Mouse (Mus musculus) midbrain, embryonic 14.5 days (tissue): ENCODE data around the gene Igsf8. TPM values are rescaled to one million over a fixed set of nuclear protein-coding genes. Genes with fewer than 3 reads are reported as not detected.

Experiments
- ATAC-seq: fragments of 200-750 bp; cut with Nextera tagmentation; 2 replicates; pipeline ENCODE4 v1.8.0; 2017; ENCODE audit warnings: moderate number of reproducible peaks, moderate library complexity; ENCODE audit not compliant: low FRiP score, low TSS enrichment
- DNase-seq: peaks from one replicate; pipeline ENCODE4 v3.0.0-alpha.2; 2015
- H3K27ac ChIP-seq: fragments of 300-500 bp; sonication (generic); replicated peaks from 2 replicates; pipeline ENCODE4 v1.5.1; 2014; ENCODE audit warnings: mild to moderate bottlenecking, low read depth, low read length, moderate library complexity
- H3K27me3 ChIP-seq: fragments of 300-500 bp; sonication (generic); 2 replicates; pipeline ENCODE4 v1.6.1; 2014; ENCODE audit warnings: low read length, control low read depth, mixed read lengths; ENCODE audit not compliant: control insufficient read depth, insufficient read depth
- H3K36me3 ChIP-seq: fragments of 300-500 bp; sonication (generic); 2 replicates; pipeline ENCODE4 v1.6.1; 2014; ENCODE audit warnings: low read length, control low read depth; ENCODE audit not compliant: control insufficient read depth, insufficient read depth
- H3K4me1 ChIP-seq: fragments of 300-500 bp; sonication (generic); 2 replicates; pipeline ENCODE4 v1.6.1; 2014; ENCODE audit warnings: mild to moderate bottlenecking, antibody characterized with exemption, low read length, control low read depth; ENCODE audit not compliant: control insufficient read depth, insufficient read depth
- H3K4me2 ChIP-seq: fragments of 300-500 bp; sonication (generic); 2 replicates; pipeline ENCODE4 v1.6.1; 2014; ENCODE audit warnings: mild to moderate bottlenecking, low read length, moderate library complexity
- H3K4me3 ChIP-seq: fragments of 300-500 bp; sonication (generic); replicated peaks from 2 replicates; pipeline ENCODE4 v1.5.1; 2014; ENCODE audit warnings: low read depth, low read length
- H3K9ac ChIP-seq: fragments of 300-500 bp; sonication (generic); replicated peaks from 2 replicates; pipeline ENCODE4 v1.6.1; 2014; ENCODE audit warnings: mild to moderate bottlenecking, low read length, moderate library complexity
- H3K9me3 ChIP-seq: fragments of 300-500 bp; sonication (generic); 2 replicates; pipeline ENCODE4 v1.6.1; 2016; ENCODE audit warnings: low read length, control low read depth, mixed read lengths; ENCODE audit not compliant: control insufficient read depth
- WGBS: fragments of 180-500 bp; shearing (Covaris S2); extraction: QIAGEN DNeasy Blood & Tissue Kit; methylation state at CpG from one replicate; pipeline ENCODE4 v1.1.7; 2014; 5-methylcytosine and 5-hydroxymethylcytosine counted together
- polyA plus RNA-seq: library from polyadenylated mRNA; unstranded; fragments of >200 nt; fragmentation: Nextera tagmentation; extraction: Ambion mirVana; gene quantifications from 2 replicates; pipeline ENCODE4 v1.2.1, GENCODE M21; 2014

Gene Igsf8
- polyA plus RNA-seq, 1 experiment from 2014 or later: 61.0 TPM

DNA sequence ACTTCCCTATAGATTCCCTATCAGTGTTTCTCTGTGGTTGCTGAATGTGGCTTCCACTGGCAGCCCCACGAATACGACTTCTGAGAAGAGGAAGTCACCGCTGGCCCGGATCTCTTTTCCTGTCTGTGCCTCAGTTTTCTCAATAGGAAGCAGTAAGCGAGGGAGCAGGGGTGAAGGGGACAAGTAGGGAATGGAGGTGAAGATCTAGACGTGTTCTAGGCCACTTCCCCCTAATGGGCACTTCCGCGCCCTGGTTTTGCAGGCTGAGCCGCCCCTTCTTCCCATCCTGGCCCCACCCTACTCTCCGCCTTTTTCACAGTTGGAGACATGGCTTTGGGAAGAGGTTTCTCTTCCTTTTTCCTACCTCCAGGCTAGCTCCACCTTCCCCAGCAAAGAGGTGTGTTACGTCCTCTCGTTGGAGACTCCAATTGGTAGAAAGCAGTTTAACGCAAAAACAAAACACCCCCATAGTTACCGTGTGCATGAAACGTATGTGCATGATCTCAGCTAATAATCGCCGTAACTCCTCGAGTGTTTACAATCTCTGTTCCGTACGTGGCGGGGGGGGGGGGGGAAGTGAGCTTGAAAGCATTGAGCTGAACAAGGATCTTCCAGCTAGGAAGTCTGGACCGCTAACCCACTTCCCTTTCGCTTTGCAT, 49.9 kb downstream of the Igsf8 start:
- WGBS: 12% methylated on average over 23 of the region's 23 CpGs
- Histone ChIP-seq H3K4me3 (peak overlapping the region; percentile 59), H3K4me1 (peaks cover 32% of the 10 kb centered on the region), H3K27me3 (no peaks in the 10 kb centered on the region), H3K27ac (0 out of 2 replicates have a peak overlapping the region, but pooled peaks have one; percentile 66), H3K9ac (no peak overlapping the region; the same call in 1 of the 2 replicates), H3K4me2 (peak overlapping the region; percentile 76), H3K36me3 (no peaks in the 10 kb centered on the region), H3K9me3 (no peaks in the 10 kb centered on the region)
- DNase-seq (peak; percentile 59), ATAC-seq (no peak)

DNA sequence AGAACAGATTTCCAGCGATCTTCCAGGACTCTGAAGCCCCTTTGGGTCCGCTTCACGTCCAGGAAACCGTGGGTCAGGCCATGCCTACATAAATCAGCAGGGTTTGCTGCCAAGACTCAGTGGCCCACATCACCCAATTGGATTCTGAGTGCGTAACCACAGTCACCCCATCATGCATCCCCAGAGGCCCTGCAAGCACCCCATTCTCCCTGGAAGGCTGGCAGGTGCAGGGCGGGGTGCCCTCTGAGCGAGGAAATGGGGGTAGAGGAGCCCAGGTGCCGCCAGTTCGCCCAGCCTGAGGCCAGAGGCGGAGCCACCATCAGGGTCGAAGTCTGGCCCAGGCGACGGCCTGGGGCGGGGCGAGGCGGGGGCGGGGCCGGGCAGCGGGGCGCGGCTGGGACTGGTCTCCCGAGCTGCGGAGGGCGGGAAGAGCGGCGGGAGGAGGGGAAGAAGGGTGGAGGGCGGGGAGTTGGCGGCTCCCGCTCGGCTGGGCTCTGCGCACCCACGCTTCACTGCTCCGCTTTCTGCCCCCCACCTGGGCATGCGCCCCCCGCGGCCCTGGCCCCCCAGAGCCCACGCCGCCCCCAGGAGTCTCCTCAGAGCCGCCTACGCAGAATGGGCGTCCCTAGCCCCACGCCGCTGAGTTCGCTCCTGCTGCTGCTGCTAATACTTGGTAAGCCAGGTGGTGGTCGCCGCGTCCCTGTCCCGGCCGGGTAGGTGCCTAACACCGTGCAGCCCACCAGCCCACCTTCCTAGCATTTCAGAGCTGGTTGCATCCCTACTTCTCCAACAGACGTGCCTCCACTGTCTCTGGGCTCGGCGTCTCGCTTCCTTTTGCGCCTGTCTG, 50.7 kb downstream of the Igsf8 start:
- Histone ChIP-seq H3K4me1 (peaks cover 32% of the 10 kb centered on the region), H3K4me2 (peak overlapping the region; percentile 76), H3K27me3 (no peaks in the 10 kb centered on the region), H3K27ac (peak overlapping the region; percentile 66; the same call in 1 of the 2 replicates), H3K36me3 (no peaks in the 10 kb centered on the region), H3K4me3 (peak overlapping the region; percentile 59), H3K9me3 (no peaks in the 10 kb centered on the region), H3K9ac (peak overlapping the region; percentile 59)
- DNase-seq: peak; percentile 86
- WGBS: under 1% methylated on average over 49 of the region's 55 CpGs
- peak; percentile 65 for ATAC-seq

DNA sequence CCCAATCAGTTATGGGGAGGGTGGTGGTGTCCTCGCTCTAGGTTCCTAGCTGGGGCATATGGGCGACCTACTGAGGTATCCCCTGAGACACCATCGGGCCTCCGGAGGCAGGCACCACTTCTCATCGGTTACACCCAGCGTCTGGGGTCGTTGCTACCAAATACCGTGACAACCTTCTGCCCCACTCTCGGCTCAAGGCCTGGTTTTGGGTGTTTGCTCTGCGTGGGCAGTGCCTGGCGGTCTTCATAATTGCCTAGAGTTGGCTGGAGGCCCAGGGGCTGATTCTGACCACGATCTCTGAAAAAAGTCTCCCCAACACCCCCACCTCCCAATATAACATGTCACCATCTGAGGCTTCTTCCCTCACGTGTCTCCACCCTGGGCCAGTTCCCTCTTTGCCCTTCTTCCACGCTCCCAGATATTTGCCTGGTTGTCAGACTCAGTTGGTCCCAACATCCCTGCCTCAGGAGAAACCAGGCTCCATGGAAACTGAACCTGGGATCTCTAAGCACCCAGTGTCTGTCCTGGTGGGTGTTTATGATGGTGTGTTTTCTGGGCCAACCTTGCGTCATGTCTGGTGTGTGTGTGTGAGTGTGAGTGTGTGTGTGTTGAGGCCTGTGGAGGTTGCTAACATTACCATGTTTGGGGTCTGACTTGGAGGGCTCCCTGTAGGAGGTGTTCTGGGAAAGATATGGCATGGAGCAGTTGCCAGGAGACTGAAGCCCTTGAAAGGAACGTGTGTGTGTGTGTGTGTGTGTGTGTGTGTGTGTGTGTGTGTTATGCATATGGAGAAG, 51.5 kb downstream of the Igsf8 start:
- 0 out of 2 replicates have a peak overlapping the region, but pooled peaks have one; percentile 8 for H3K27ac ChIP-seq
- ATAC-seq (no peak), DNase-seq (no peak)
- H3K9ac ChIP-seq: peak overlapping the region; percentile 59
- peak overlapping the region; percentile 76 for H3K4me2 ChIP-seq
- H3K4me1 ChIP-seq: peaks cover 37% of the 10 kb centered on the region
- 8% methylated on average over 16 of the region's 16 CpGs for WGBS
- H3K9me3 ChIP-seq: no peaks in the 10 kb centered on the region
- peak overlapping the region; percentile 59 for H3K4me3 ChIP-seq
- H3K36me3 ChIP-seq: peaks cover 5% of the 10 kb centered on the region; the same call in 1 of the 2 replicates
- no peaks in the 10 kb centered on the region for H3K27me3 ChIP-seq

DNA sequence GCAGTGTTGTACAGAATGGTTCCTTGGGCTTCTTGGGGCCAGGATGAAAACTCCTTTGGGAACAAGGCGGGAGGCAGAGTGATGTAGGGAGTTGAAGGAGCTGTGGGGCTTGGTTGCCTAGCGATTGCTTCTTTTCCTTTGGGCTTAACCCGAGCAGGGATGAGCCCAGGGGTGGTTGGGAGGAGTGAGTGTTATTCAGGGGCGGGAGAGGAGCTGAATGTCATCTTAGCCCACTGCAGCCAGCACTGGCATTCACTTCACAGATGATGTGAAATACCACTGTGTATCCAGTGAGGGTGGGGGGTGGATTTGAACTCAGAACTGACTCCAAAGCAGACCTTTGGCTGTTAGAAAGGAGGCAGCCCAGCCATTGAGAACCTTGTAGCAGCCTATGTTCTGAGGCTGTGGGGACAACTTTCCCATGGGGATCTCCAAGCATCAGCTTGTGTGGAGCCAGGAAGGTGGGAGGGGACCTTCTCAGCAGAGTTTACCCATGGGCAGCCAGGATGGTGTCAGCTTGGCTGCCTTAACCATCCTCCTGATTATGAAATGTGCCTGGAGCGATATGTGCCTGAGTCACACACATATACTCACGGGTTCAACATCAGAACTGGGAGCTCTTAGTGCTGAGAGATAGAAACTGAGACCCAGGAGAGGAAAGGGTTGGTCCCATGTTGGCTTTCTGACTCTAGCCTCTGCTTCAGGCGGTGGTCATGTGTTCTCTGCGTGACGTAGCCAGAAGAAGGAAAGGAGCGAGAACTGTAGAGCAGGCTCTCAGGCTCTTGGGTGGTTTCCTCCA, 52.4 kb downstream of the Igsf8 start:
- no peak for DNase-seq
- peaks cover 12% of the 10 kb centered on the region; the same call in 1 of the 2 replicates for H3K36me3 ChIP-seq
- no peaks in the 10 kb centered on the region for H3K9me3 ChIP-seq
- 0 out of 2 replicates have a peak overlapping the region, but pooled peaks have one; percentile 6 for H3K9ac ChIP-seq
- ATAC-seq: no peak
- H3K4me2 ChIP-seq: peak overlapping the region; percentile 76
- H3K4me3 ChIP-seq: peak overlapping the region; percentile 59; the same call in 1 of the 2 replicates
- H3K4me1 ChIP-seq: peaks cover 39% of the 10 kb centered on the region
- WGBS: 53% methylated on average over 10 of the region's 10 CpGs
- no peaks in the 10 kb centered on the region for H3K27me3 ChIP-seq
- peak overlapping the region; percentile 67 for H3K27ac ChIP-seq

DNA sequence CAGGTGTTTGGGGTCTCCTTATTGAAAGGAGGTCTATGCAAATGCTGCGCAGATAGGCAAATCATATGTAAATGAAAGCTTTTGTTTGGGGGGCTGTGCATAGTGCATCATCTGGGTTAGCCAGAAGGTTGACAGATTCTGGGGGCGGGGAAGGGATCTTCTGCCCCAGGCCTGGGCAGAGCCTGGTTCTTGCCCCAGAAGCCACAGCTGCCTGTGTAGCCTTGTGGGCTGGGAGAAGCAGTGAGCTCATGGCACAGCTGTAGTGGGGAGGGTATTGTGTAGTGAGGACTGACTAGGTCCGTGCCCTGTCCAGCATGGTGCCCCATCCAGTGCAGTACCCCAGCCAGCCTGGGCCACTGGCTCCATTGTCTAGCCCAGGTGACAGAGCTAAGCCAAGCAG, 53.5 kb downstream of the Igsf8 start:
- Histone ChIP-seq H3K9ac (no peak overlapping the region), H3K4me2 (peak overlapping the region; percentile 33), H3K27ac (peak overlapping the region; percentile 78), H3K4me3 (no peak overlapping the region), H3K27me3 (no peaks in the 10 kb centered on the region), H3K4me1 (peaks cover 36% of the 10 kb centered on the region), H3K36me3 (peaks cover 12% of the 10 kb centered on the region; the same call in 1 of the 2 replicates), H3K9me3 (no peaks in the 10 kb centered on the region)
- WGBS: 24% methylated on average over 3 of the region's 3 CpGs
- ATAC-seq (peak; percentile 37), DNase-seq (peak; percentile 65)

DNA sequence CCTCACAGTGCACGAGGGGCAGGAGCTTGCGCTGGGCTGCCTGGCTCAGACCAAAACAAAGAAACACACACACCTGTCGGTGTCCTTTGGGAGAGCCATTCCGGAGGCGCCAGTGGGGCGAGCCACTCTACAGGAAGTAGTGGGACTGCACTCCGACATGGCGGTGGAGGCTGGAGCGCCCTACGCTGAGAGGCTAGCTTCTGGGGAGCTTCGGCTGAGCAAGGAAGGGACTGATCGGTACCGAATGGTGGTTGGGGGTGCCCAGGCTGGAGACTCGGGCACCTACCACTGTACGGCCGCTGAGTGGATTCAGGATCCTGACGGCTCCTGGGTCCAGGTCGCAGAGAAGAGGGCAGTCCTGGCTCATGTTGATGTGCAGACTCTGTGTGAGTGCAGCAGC, 56.0 kb downstream of the Igsf8 start:
- WGBS: 60% methylated on average over 18 of the region's 18 CpGs
- Histone ChIP-seq H3K4me2 (no peak overlapping the region; the same call in 1 of the 2 replicates), H3K27ac (no peak overlapping the region; the same call in 1 of the 2 replicates), H3K27me3 (no peaks in the 10 kb centered on the region), H3K9ac (no peak overlapping the region), H3K9me3 (no peaks in the 10 kb centered on the region), H3K36me3 (peaks cover 12% of the 10 kb centered on the region; the same call in 1 of the 2 replicates), H3K4me1 (peaks cover 24% of the 10 kb centered on the region; the same call in 1 of the 2 replicates), H3K4me3 (no peak overlapping the region)
- ATAC-seq: no peak
- no peak for DNase-seq

DNA sequence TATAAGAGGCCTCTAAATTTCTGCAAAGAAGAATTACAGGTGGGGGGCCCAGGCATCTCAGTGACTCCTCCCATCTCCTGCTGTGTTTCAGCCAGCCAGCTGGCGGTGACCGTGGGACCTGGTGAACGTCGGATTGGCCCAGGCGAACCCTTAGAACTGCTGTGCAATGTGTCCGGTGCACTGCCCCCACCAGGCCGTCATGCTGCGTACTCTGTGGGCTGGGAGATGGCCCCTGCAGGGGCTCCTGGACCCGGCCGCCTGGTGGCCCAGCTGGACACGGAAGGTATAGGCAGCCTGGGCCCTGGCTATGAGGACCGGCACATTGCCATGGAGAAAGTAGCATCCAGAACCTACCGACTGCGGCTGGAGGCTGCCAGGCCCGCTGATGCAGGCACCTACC, 56.5 kb downstream of the Igsf8 start:
- H3K9ac ChIP-seq: no peak overlapping the region
- no peak for DNase-seq
- peaks cover 12% of the 10 kb centered on the region; the same call in 1 of the 2 replicates for H3K36me3 ChIP-seq
- WGBS: 58% methylated on average over 15 of the region's 15 CpGs
- no peak overlapping the region for H3K4me2 ChIP-seq
- peaks cover 20% of the 10 kb centered on the region for H3K4me1 ChIP-seq
- no peaks in the 10 kb centered on the region for H3K27me3 ChIP-seq
- H3K4me3 ChIP-seq: no peak overlapping the region
- peak overlapping the region; percentile 32; the same call in 1 of the 2 replicates for H3K27ac ChIP-seq
- no peak for ATAC-seq
- H3K9me3 ChIP-seq: no peaks in the 10 kb centered on the region
